Mouse (Mus musculus): ENCODE data around the gene Slc31a2.

Slc31a2 gene

DNA sequence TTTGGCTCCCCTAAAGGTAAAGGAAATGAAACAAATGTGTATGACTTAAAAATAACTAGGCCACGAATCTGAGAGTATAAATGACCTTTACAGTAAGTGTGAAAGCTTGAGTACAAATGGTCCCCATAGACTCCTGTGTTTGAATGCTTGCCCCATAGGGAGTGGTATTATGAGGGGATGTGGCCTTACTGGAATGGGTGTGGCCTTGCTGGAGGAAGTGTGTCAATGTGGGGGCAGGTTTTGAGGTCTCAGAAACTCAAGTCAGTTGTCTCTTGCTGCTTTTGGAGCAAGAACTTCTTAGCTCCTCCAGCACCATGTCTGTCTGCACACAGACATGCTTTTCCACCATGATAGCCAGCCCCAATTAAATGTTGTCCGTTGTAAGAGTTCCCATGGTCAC lies 54.1 kb downstream of the Slc31a2 start:
- DNase-seq (ENCODE audit: low read depth), result peak; percentile 11

DNA sequence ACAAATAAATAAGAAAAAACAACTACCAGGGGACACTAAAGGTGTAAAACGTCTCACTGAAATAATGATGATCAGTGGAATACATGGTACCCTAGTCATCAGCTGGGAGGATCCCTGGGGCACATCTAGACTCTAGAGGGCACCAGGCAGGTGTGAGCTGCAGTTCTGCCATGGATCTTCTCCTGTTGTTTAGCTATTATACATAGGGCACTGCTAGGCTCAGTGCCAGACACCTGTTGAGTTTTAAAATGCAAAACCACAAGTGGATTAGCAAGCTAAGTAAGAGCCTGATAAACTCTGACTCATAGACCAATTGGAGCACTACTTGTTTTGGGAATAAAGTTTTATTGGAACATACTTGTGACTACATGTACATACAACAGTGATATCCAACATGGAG lies 55.9 kb downstream of the Slc31a2 start:
- no peak for DNase-seq (ENCODE audit: low read depth)

DNA sequence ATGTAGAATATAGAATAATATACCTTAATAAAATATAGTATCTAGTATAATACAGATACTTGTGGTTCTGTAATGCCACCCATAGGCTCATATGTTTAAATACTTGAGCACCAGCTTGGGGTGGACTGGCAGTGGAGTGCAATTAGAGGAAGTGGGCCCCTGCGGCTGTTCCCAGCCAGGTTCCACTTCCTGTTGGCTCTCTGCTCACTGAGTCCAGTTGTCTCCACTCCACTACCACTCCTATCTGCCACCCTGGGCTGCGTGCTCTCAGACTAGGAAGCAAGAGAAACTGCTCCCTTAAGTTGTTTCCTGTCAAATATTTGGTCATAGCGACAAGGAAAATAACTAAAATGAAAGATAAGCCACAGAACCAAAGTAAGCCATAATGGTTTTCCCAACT lies 60.3 kb downstream of the Slc31a2 start:
- DNase-seq (ENCODE audit: low read depth), result no peak

DNA sequence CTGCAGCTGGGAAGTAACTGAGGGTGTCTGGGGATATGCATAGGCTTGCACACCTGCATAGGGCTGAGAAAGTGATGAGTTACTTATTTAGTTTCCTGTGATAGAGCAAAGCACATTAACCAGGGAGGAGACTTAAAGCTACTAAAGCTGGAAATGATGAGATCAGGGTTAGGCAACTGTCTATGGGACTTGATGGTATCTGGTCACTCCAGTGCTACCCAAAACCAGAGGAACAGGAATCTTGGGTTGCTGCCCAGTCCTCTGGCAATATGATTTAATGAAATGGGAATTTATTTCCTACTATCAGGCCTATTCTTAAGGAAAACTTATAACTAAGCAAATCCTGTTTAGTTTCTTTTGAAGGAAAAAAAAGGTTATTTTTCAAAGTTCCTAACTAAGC lies 63.7 kb downstream of the Slc31a2 start:
- DNase-seq (ENCODE audit: low read depth), result no peak

DNA sequence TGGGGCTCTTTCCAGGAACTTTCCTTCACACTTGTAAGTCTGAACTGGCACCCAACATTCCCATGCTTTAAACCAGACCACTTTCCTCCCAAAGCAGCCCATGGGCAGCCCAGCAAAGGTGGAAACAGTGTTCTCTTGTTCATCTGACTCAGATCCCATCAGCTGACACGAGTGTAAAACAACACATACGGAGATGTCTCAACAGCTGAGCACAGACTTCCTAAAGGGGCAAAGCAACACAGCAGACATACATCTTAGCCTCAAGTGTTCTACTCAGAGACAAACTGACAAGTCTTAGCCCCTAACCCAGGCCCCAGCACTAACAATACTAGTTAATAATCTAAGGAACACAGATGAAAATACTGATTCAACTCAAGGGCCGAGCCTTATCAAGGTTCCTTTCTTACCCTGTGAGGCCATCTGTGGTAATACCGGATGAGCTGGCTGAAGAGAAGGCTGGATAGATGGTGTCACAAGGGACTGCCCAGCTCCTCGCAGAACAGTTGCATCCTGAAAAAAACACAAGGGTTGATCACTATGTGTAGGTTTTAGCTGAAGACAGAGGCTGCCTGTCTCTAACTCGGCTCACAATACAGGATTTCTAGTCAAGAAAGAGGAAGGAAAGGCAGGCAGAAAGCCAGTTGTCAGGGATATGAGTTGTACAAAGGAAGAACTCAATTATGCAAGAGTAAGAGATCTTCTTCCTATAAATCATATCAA lies 66.7 kb downstream of the Slc31a2 start:
- no peak for DNase-seq (ENCODE audit: low read depth)

DNA sequence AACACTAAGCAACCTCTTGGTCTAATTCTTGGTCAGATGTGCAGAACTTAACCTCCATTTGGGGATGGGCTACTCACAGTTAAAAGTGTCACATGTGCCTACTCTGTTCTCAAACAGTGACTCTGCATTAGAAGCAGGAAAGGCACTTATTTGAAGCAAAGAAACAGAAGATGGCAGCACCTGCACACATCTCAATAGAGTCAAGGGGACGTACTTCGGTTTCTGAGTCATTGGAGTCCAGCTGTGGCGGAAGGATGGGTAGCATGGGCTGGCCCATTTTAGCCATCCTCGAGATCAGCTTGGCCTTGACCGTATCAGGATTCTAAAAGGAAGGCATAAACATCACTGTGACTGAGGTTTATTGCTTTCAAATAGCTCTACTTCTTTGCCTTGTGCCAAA lies 69.6 kb downstream of the Slc31a2 start:
- DNase-seq (ENCODE audit: low read depth), result no peak

DNA sequence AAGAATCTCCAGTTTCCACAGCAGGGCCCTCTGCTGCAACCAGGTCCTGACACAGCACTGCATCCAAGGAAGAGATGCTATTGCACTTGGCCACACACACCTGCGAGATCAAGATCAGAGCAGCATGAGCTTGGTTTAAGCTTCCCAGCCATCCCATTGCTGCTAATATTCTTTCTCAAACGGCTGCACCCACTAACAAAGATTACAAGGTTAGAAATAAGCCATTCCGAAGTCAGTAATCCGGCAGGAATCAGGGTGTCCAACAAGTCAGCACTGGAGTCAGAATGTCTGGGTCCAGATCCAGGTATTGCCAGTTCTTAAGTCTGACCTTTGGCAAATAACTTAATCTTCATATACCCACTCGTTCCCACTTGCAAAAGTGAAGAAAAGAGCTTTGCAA lies 76.2 kb downstream of the Slc31a2 start:
- DNase-seq (ENCODE audit: low read depth), result no peak

DNA sequence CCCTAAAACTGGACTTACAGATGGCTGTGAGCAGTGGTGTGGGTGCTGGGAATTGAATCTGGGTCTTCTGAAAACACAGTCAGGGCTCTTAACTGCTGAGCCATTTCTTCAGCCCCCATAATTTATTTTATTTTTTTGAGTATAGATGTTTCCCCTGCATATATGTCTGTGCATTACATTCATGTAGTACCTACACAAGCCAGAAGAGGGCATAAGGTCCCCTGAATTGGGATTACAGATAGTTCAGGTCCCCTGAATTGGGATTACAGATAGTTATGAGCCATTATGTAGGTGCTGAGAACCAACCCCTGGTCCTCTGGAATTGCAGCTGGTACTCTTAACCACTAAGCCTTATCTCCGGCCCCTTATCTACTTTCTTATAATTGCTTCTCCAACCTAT lies 81.6 kb downstream of the Slc31a2 start:
- DNase-seq (ENCODE audit: low read depth), result peak; percentile 64

DNA sequence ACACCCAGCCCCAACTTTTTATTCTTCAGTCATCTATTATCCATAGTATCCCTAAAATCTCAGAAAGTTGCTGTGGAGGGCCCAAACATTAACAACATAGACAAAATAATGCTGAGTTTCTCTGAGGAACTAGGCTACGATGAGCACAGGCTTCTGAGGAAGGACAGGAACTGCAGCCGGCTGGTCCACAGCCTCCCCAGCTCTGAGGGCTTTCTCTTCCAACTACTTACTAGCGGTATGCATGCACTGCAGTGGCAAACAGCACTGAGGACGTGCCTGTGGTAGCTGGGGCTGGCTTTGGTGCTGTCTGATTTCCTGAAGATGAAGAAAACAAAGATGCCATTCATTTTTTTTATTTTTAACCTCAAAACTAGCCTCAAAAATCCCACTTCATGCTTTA lies 83.5 kb downstream of the Slc31a2 start:
- no peak for DNase-seq (ENCODE audit: low read depth)

DNA sequence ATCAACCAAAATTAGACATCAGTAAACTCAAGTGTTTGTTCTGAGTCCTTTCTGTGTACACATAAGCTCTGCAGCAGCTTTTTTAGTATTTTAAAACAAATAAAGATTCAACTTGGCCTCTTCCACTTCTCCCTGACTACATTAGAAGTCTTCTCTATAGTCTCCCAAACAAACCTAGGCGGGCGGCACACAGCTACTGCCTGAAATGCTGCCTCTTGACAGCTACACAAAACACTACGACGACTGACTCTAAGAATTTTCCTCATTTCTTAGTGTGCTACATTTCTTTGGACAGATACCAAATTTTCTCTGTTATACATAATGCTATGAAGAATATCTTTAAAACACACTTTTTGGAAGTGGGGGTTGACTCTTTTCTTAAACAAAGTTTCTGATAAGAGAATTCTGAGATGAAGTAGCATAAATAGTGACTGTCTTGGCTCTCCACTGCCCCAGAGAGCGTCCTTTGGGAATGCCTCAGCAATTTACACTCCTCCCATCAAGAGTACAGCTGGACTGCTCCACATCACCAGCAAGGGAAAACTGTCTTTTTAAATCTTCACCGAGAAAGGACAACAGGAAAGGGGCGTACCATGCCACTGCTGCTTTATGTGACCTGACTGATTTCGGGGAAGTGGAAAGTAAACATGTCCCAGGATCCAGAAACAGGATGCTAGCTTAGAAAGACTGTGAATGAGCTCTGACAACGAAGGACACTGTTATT lies 85.4 kb downstream of the Slc31a2 start:
- DNase-seq (ENCODE audit: low read depth), result no peak
